Mouse (Mus musculus) cerebellum, adult 2 months (tissue): ENCODE results near the gene Glis3. TPM values are rescaled to one million over a fixed set of nuclear protein-coding genes. Genes with fewer than 3 reads are reported as not detected.

Experiments used
- DNase-seq, 2 experiments: peaks; one replicate each; pipeline ENCODE4 v3.0.0; 2021
- H3K27ac ChIP-seq: fragments of 200-500 bp; 2 replicates; pipeline ENCODE4 v1.5.1; 2012; ENCODE audit warnings: low read length, control low read depth, inconsistent platforms; ENCODE audit not compliant: insufficient read depth
- H3K27me3 ChIP-seq: fragments of 200-500 bp; 2 replicates; pipeline ENCODE4 v1.6.1; 2012; ENCODE audit warnings: inconsistent platforms, mild to moderate bottlenecking, low read length, moderate library complexity; ENCODE audit not compliant: control insufficient read depth, insufficient read depth
- H3K4me1 ChIP-seq: fragments of 200-500 bp; 2 replicates; pipeline ENCODE4 v1.6.1; 2011; ENCODE audit warnings: low read length; ENCODE audit not compliant: control insufficient read depth, insufficient read depth
- H3K4me3 ChIP-seq: fragments of 200-500 bp; replicated peaks from 2 replicates; pipeline ENCODE3; 2011; ENCODE audit warnings: mild to moderate bottlenecking, low read depth, low read length, control low read depth; ENCODE audit not compliant: insufficient read depth
- CTCF ChIP-seq: fragments of 200-500 bp; IDR thresholded peaks from 2 replicates; pipeline ENCODE4 v1.5.1; 2011; ENCODE audit warnings: low read depth, mild to moderate bottlenecking, control low read depth, low read length, moderate library complexity, borderline replicate concordance; ENCODE audit not compliant: insufficient read depth
- POLR2A ChIP-seq: fragments of 200-500 bp; IDR thresholded peaks from 2 replicates; pipeline ENCODE4 v1.6.1; 2011; ENCODE audit warnings: low read length, control low read depth, borderline replicate concordance; ENCODE audit not compliant: insufficient read depth
- WGBS: fragments of 180-500 bp; shearing (Covaris S2); methylation state at CpG from one replicate; pipeline ENCODE4 v1.1.7; 2018; 5-methylcytosine and 5-hydroxymethylcytosine counted together
- polyA plus RNA-seq: library from polyadenylated mRNA; depleted of rRNA; stranded (reverse); fragments of >200 nt; gene quantifications from 2 replicates; pipeline ENCODE4 v1.2.3, GENCODE M21; 2012

Gene Glis3
- polyA plus RNA-seq, 1 experiment = 0.59 TPM

DNA sequence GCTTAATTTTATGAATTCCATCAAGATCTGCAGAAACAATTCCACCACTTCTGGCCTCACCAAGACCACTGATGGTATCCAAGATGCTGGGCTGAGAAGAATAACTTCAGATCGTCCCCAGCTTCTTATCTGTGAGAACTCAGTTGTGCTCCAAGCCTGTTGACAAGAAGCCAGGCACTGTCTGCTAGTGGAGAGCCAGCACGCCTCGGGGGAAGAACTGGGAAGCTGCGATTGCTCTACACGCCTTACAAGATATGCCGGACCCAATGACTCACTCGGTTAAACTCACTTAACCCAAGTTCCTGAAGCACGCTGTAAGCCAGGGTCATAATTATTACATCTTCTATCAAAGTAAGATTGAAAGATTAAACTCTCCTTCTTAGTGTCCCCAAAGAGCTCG, 16.1 kb downstream of the Glis3 start:
- no peaks in the 10 kb centered on the region for H3K4me1 ChIP-seq

DNA sequence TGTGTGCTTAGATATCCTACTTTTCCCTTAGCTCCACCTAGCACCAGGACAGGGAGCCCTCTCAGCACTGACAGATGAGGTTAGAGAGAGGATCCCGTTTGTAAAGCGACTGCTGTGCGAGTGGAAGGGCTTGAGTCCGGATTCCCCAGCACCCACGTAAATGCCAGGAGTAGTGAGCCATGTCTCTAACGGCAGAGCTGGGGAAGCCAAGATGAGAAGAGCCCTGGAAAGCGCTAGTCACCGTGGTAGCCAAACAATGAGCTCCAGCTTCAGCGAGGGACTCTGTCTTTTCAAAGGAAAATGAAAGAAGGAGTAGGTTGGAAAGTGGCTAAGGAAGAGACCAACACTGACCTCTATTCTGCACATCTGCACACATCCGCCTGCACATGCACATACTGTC, 16.7 kb downstream of the Glis3 start:
- H3K4me3 ChIP-seq = no peak overlapping the region
- DNase-seq = no peak
- WGBS = 43% methylated on average over 10 of the region's 10 CpGs
- H3K27me3 ChIP-seq = no peaks in the 10 kb centered on the region
- TF ChIP-seq POLR2A = no peak
- no peak for TF ChIP-seq CTCF
- H3K4me1 ChIP-seq = no peaks in the 10 kb centered on the region
- H3K27ac ChIP-seq = no peak overlapping the region

More for the DNA sequence above, 16.1 kb downstream of the Glis3 start:
- Histone ChIP-seq H3K27me3 (no peaks in the 10 kb centered on the region), H3K4me3 (no peak overlapping the region), H3K27ac (no peak overlapping the region)
- WGBS = 67% methylated on average over 9 of the region's 9 CpGs
- TF ChIP-seq CTCF = no peak
- no peak for TF ChIP-seq POLR2A
- no peak for DNase-seq

DNA sequence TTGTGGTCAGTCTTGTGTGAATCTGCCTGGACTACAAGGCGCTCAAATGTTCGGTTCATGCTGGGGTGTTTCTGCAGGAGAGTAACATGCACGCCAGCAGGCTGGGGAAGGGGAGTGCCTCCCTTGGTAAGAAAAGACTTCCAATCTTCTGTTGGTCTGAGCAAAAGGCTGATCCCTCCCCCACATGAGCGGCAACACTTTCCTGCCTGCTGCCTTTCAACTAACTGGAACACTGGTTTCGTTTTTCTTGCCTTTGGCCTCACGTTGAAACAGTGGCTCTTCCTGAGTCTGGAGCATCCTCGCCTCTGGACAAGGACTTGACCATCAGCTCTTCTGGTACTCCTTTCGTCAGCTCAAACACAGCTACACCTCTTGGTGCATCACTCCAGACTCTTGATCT, 17.4 kb downstream of the Glis3 start:
- no peak overlapping the region for H3K4me3 ChIP-seq
- no peak overlapping the region for H3K27ac ChIP-seq
- no peak for TF ChIP-seq CTCF
- TF ChIP-seq POLR2A = no peak
- DNase-seq = no peak
- H3K27me3 ChIP-seq = no peaks in the 10 kb centered on the region
- 65% methylated on average over 8 of the region's 8 CpGs for WGBS
- H3K4me1 ChIP-seq = no peaks in the 10 kb centered on the region

DNA sequence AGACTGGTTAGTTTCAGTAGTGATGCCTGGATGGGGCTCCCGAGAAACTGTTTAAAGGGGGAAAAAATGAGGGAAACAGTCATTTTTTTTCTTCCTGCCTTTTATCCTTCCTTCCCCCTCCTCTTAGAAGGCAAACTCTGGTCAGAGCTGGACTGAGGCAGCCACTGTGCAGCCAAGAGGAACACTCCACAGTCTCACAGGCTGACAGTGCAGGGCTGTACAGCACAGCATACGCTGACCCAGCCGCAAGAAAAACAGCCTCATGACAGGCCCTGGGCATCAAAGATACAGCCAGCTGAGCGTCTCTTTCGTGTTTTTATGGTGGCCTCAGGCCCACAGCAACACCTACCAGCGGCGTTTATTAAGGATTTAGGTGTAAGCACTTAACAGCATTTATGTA, 19.0 kb downstream of the Glis3 start:
- DNase-seq = no peak
- no peaks in the 10 kb centered on the region for H3K27me3 ChIP-seq
- no peak overlapping the region for H3K4me3 ChIP-seq
- H3K4me1 ChIP-seq = no peaks in the 10 kb centered on the region
- TF ChIP-seq POLR2A = no peak
- no peak for TF ChIP-seq CTCF
- WGBS = 79% methylated on average over 7 of the region's 7 CpGs
- no peak overlapping the region for H3K27ac ChIP-seq

DNA sequence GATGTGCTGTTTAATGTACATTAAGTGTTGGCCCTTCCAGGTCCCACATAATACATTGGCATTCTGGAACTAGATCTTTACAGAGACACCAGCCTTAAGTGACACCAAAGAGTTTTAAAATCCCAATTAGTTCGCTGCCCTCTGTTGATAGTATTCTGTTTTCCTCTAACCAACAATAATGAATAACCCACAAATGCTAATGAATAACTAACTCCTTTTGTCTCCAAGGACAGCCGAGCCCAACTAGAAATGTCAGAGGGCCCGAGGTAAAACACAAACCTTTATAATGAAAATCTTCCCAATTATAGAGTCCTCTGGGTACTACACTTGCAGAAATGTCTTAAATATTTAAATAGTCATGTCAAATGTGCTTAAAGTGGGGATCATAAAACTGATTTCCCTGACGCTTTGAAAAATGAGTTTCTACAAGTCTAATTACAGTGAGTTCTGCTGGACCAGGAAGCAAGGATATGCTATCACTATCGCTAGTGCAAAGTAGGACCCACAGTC, 22.1 kb downstream of the Glis3 start:
- no peak overlapping the region for H3K27ac ChIP-seq
- H3K4me3 ChIP-seq = no peak overlapping the region
- DNase-seq = no peak
- TF ChIP-seq CTCF (no peak), POLR2A (no peak)
- 85% methylated on average over 5 of the region's 5 CpGs for WGBS
- H3K27me3 ChIP-seq = no peaks in the 10 kb centered on the region
- H3K4me1 ChIP-seq = no peaks in the 10 kb centered on the region

DNA sequence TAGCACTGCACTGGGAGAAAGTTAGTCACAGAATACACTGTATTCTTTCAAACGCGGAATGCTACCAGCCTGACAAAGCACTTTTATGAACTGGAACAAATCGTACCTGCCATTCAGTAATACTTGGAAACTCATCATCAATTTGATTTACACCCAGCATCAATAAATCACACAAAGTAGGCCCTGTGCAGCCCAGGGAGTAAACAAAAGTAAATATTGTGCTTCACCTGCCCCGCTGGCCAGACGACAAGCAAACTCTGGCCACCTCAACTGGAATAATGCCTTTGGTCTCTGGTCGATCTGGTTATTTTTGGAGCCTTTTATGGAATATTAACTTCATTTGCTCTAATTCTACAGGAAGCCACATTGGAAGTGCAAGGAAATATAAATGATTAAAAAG, 23.0 kb downstream of the Glis3 start:
- DNase-seq = no peak
- no peaks in the 10 kb centered on the region for H3K27me3 ChIP-seq
- 69% methylated on average over 6 of the region's 6 CpGs for WGBS
- H3K27ac ChIP-seq = no peak overlapping the region
- no peaks in the 10 kb centered on the region for H3K4me1 ChIP-seq
- TF ChIP-seq CTCF (no peak), POLR2A (no peak)
- no peak overlapping the region for H3K4me3 ChIP-seq

DNA sequence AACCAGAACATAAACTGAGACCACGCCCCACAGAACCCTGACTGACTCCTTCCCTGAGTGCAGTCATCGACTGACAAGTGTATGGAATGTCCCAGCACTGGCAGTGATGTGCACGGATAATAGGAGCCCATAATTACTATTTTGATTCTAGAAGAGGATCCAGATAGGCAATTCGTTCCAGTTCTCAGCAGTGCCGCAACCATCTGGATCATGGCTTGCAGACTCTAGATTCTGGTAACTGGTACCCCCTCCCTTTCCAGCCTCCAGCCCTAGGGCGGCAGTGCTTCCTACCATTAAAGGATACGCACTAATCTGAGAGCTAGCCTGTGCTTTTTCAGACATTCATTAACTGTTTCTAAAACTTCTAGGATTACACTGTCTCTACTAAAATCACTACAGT, 24.7 kb downstream of the Glis3 start:
- no peak for TF ChIP-seq POLR2A
- no peak for TF ChIP-seq CTCF
- no peak for DNase-seq
- 42% methylated on average over 7 of the region's 7 CpGs for WGBS
- no peaks in the 10 kb centered on the region for H3K27me3 ChIP-seq
- no peaks in the 10 kb centered on the region for H3K4me1 ChIP-seq
- H3K27ac ChIP-seq = no peak overlapping the region
- H3K4me3 ChIP-seq = no peak overlapping the region

DNA sequence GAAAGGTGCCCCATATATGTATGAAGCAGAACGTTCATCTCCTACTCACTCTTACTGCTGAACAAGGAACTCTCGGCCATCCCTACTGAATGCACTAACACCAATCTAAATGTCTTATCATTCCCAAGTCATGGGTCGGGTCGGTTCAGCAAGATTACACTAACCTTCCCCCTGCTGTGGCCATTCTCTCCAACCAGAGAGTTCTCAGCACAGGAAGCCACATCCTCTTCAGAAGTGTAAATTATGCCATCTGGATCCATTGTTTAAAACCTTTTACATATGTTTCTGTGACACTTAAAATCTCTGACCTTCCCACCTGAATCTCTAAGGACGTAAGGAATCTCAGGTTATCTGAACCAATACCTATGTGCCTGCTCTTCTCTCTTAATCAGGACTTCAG, 29.0 kb downstream of the Glis3 start:
- no peak for DNase-seq
- Histone ChIP-seq H3K4me1 (no peaks in the 10 kb centered on the region), H3K27ac (no peak overlapping the region), H3K27me3 (no peaks in the 10 kb centered on the region), H3K4me3 (no peak overlapping the region)
- TF ChIP-seq POLR2A (no peak), CTCF (no peak)
- 92% methylated on average over 5 of the region's 5 CpGs for WGBS
